Mouse (Mus musculus): ENCODE measurements around the gene Pyroxd1. TPM values are rescaled to one million over a fixed set of nuclear protein-coding genes. Genes with fewer than 3 reads are reported as not detected.

The Pyroxd1 gene
- polyA plus RNA-seq, 1 experiment from 2014 or later: 16.6 TPM

- H3K9ac ChIP-seq (ENCODE audit: low read length): no peak overlapping the region
- no peaks in the 10 kb centered on the region for H3K9me3 ChIP-seq (ENCODE audit: control insufficient read depth, low read length)
- ATAC-seq (ENCODE audit: insufficient read depth, low FRiP score, low TSS enrichment) (no peak), DNase-seq (ENCODE audit: low spot score) (no peak)
- no peak overlapping the region for H3K4me2 ChIP-seq (ENCODE audit: low read depth)
- no peaks in the 10 kb centered on the region for H3K27me3 ChIP-seq (ENCODE audit: control insufficient read depth, insufficient read depth, low read length)
- peaks cover 2% of the 10 kb centered on the region; the same call in 1 of the 2 replicates for H3K36me3 ChIP-seq (ENCODE audit: control insufficient read depth, insufficient read depth, low read length)
- no peak overlapping the region for H3K27ac ChIP-seq (ENCODE audit: low read depth, low read length)
- WGBS: 87% methylated on average over 8 of the region's 8 CpGs
- no peak overlapping the region for H3K4me3 ChIP-seq (ENCODE audit: low read depth, low read length)
- H3K4me1 ChIP-seq (ENCODE audit: control insufficient read depth, insufficient read depth, low read length): no peaks in the 10 kb centered on the region
Observed at GRCm38 (mm10) chr6:142365742-142366472, 20.5 kb downstream of the Pyroxd1 start.

- Histone ChIP-seq H3K9ac (ENCODE audit: low read length) (no peak overlapping the region), H3K4me3 (ENCODE audit: low read depth, low read length) (no peak overlapping the region), H3K27me3 (ENCODE audit: control insufficient read depth, insufficient read depth, low read length) (no peaks in the 10 kb centered on the region), H3K27ac (ENCODE audit: low read depth, low read length) (no peak overlapping the region), H3K4me1 (ENCODE audit: control insufficient read depth, insufficient read depth, low read length) (no peaks in the 10 kb centered on the region), H3K9me3 (ENCODE audit: control insufficient read depth, low read length) (no peaks in the 10 kb centered on the region), H3K4me2 (ENCODE audit: low read depth) (no peak overlapping the region), H3K36me3 (ENCODE audit: control insufficient read depth, insufficient read depth, low read length) (peaks cover 2% of the 10 kb centered on the region; the same call in 1 of the 2 replicates)
- DNase-seq (ENCODE audit: low spot score) (no peak), ATAC-seq (ENCODE audit: insufficient read depth, low FRiP score, low TSS enrichment) (no peak)
- 95% methylated on average over 10 of the region's 10 CpGs for WGBS
Observed at GRCm38 (mm10) chr6:142366473-142367018, 21.1 kb downstream of the Pyroxd1 start.

GRCm38 (mm10) chr6:142367565-142367964 is 22.1 kb downstream of the Pyroxd1 start:
- Histone ChIP-seq H3K9me3 (ENCODE audit: control insufficient read depth, low read length) (no peaks in the 10 kb centered on the region), H3K4me3 (ENCODE audit: low read depth, low read length) (no peak overlapping the region), H3K36me3 (ENCODE audit: control insufficient read depth, insufficient read depth, low read length) (no peaks in the 10 kb centered on the region), H3K4me1 (ENCODE audit: control insufficient read depth, insufficient read depth, low read length) (no peaks in the 10 kb centered on the region), H3K27me3 (ENCODE audit: control insufficient read depth, insufficient read depth, low read length) (no peaks in the 10 kb centered on the region), H3K27ac (ENCODE audit: low read depth, low read length) (no peak overlapping the region), H3K9ac (ENCODE audit: low read length) (no peak overlapping the region), H3K4me2 (ENCODE audit: low read depth) (no peak overlapping the region)
- 83% methylated on average over 3 of the region's 3 CpGs for WGBS
- DNase-seq (ENCODE audit: low spot score) (no peak), ATAC-seq (ENCODE audit: insufficient read depth, low FRiP score, low TSS enrichment) (no peak)

GRCm38 (mm10) chr6:142369568-142369967 is 24.1 kb downstream of the Pyroxd1 start:
- H3K36me3 ChIP-seq (ENCODE audit: control insufficient read depth, insufficient read depth, low read length): no peaks in the 10 kb centered on the region
- DNase-seq (ENCODE audit: low spot score): no peak
- H3K4me1 ChIP-seq (ENCODE audit: control insufficient read depth, insufficient read depth, low read length): no peaks in the 10 kb centered on the region
- H3K27ac ChIP-seq (ENCODE audit: low read depth, low read length): no peak overlapping the region
- no peak overlapping the region for H3K4me3 ChIP-seq (ENCODE audit: low read depth, low read length)
- H3K4me2 ChIP-seq (ENCODE audit: low read depth): no peak overlapping the region
- H3K27me3 ChIP-seq (ENCODE audit: control insufficient read depth, insufficient read depth, low read length): no peaks in the 10 kb centered on the region
- ATAC-seq (ENCODE audit: insufficient read depth, low FRiP score, low TSS enrichment): no peak
- WGBS: 91% methylated on average over 3 of the region's 3 CpGs
- no peak overlapping the region for H3K9ac ChIP-seq (ENCODE audit: low read length)
- no peaks in the 10 kb centered on the region for H3K9me3 ChIP-seq (ENCODE audit: control insufficient read depth, low read length)

GRCm38 (mm10) chr6:142377081-142377480 is 31.6 kb downstream of the Pyroxd1 start:
- ATAC-seq (ENCODE audit: insufficient read depth, low FRiP score, low TSS enrichment) (no peak), DNase-seq (ENCODE audit: low spot score) (no peak)
- Histone ChIP-seq H3K27ac (ENCODE audit: low read depth, low read length) (no peak overlapping the region), H3K36me3 (ENCODE audit: control insufficient read depth, insufficient read depth, low read length) (peaks cover 2% of the 10 kb centered on the region; the same call in 1 of the 2 replicates), H3K27me3 (ENCODE audit: control insufficient read depth, insufficient read depth, low read length) (no peaks in the 10 kb centered on the region), H3K9me3 (ENCODE audit: control insufficient read depth, low read length) (no peaks in the 10 kb centered on the region), H3K4me2 (ENCODE audit: low read depth) (no peak overlapping the region), H3K4me1 (ENCODE audit: control insufficient read depth, insufficient read depth, low read length) (no peaks in the 10 kb centered on the region), H3K9ac (ENCODE audit: low read length) (no peak overlapping the region), H3K4me3 (ENCODE audit: low read depth, low read length) (no peak overlapping the region)
- WGBS: 89% methylated on average over 1 of the region's 1 CpGs

- no peaks in the 10 kb centered on the region for H3K4me1 ChIP-seq (ENCODE audit: control insufficient read depth, insufficient read depth, low read length)
- H3K9me3 ChIP-seq (ENCODE audit: control insufficient read depth, low read length): no peaks in the 10 kb centered on the region
- no peak overlapping the region for H3K9ac ChIP-seq (ENCODE audit: low read length)
- no peak overlapping the region for H3K4me3 ChIP-seq (ENCODE audit: low read depth, low read length)
- peaks cover 2% of the 10 kb centered on the region; the same call in 1 of the 2 replicates for H3K36me3 ChIP-seq (ENCODE audit: control insufficient read depth, insufficient read depth, low read length)
- no peaks in the 10 kb centered on the region for H3K27me3 ChIP-seq (ENCODE audit: control insufficient read depth, insufficient read depth, low read length)
- 93% methylated on average over 8 of the region's 8 CpGs for WGBS
- no peak for DNase-seq (ENCODE audit: low spot score)
- no peak for ATAC-seq (ENCODE audit: insufficient read depth, low FRiP score, low TSS enrichment)
- no peak overlapping the region for H3K4me2 ChIP-seq (ENCODE audit: low read depth)
- H3K27ac ChIP-seq (ENCODE audit: low read depth, low read length): no peak overlapping the region
Observed at GRCm38 (mm10) chr6:142378576-142379330, 33.3 kb downstream of the Pyroxd1 start.

- Histone ChIP-seq H3K27ac (ENCODE audit: low read depth, low read length) (no peak overlapping the region), H3K4me2 (ENCODE audit: low read depth) (no peak overlapping the region), H3K4me1 (ENCODE audit: control insufficient read depth, insufficient read depth, low read length) (no peaks in the 10 kb centered on the region), H3K9me3 (ENCODE audit: control insufficient read depth, low read length) (no peaks in the 10 kb centered on the region), H3K27me3 (ENCODE audit: control insufficient read depth, insufficient read depth, low read length) (no peaks in the 10 kb centered on the region), H3K36me3 (ENCODE audit: control insufficient read depth, insufficient read depth, low read length) (peaks cover 2% of the 10 kb centered on the region; the same call in 1 of the 2 replicates), H3K9ac (ENCODE audit: low read length) (no peak overlapping the region), H3K4me3 (ENCODE audit: low read depth, low read length) (no peak overlapping the region)
- WGBS: 92% methylated on average over 6 of the region's 6 CpGs
- ATAC-seq (ENCODE audit: insufficient read depth, low FRiP score, low TSS enrichment) (no peak), DNase-seq (ENCODE audit: low spot score) (no peak)
Observed at GRCm38 (mm10) chr6:142379961-142380360, 34.5 kb downstream of the Pyroxd1 start.

GRCm38 (mm10) chr6:142381615-142382014 is 36.2 kb downstream of the Pyroxd1 start:
- DNase-seq (ENCODE audit: low spot score): no peak
- WGBS: 93% methylated on average over 7 of the region's 7 CpGs
- Histone ChIP-seq H3K4me1 (ENCODE audit: control insufficient read depth, insufficient read depth, low read length) (peaks cover 4% of the 10 kb centered on the region; the same call in 1 of the 2 replicates), H3K27me3 (ENCODE audit: control insufficient read depth, insufficient read depth, low read length) (no peaks in the 10 kb centered on the region), H3K9me3 (ENCODE audit: control insufficient read depth, low read length) (no peaks in the 10 kb centered on the region), H3K9ac (ENCODE audit: low read length) (no peak overlapping the region), H3K27ac (ENCODE audit: low read depth, low read length) (no peak overlapping the region), H3K4me2 (ENCODE audit: low read depth) (no peak overlapping the region), H3K36me3 (ENCODE audit: control insufficient read depth, insufficient read depth, low read length) (no peaks in the 10 kb centered on the region; the same call in 1 of the 2 replicates), H3K4me3 (ENCODE audit: low read depth, low read length) (no peak overlapping the region)
- ATAC-seq (ENCODE audit: insufficient read depth, low FRiP score, low TSS enrichment): no peak

Measured in neural tube, embryonic 11.5 days (tissue).